Mouse (Mus musculus) liver, embryonic 14.5 days (tissue): ENCODE measurements at regions not wholly inside any gene's neighbourhood (a gene's known extent, or its start where the extent isn't known, plus 50 kb on each side); places are given as distances from the start of the nearest gene placed in this dataset.

Experiments
- CTCF ChIP-seq: IDR thresholded peaks from 2 replicates; pipeline ENCODE4 v1.5.1; 2016; ENCODE audit warnings: antibody characterized with exemption, low read depth, control low read depth
- EP300 ChIP-seq: IDR thresholded peaks from 2 replicates; pipeline ENCODE4 v1.6.1; 2016; ENCODE audit warnings: antibody characterized with exemption, low read depth

GRCm38 (mm10) chr13:44131916-44132315 is 347.3 kb downstream of the Cd83 start:
- TF ChIP-seq CTCF, result no peak
- no peak for TF ChIP-seq EP300
